In the genomic region with DNA sequence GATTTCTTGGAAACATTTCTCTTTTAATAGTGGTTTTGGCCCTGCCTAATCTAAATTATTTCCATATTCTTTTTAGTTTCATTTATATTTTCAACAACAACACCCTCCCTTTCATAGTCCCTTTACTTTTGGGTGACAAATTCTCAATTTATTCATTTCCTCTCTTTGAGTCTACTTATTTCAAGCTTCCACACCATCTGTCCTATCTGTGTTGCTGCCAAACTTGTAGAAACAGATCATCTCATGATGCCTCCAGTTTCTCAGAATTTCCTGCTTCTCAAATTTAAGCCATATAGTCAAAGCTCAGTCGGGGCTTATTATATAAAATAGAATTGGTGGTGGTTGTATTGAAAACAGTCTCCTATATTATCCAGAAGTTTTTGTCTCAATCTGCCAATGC, we compare ENCODE assay signal across 11 mouse cellular contexts.
DNase-seq lines count a peak whose midpoint lies in the region.
"Had no signal": no experiment of that assay in that cellular context is flagged by ENCODE, and none has a peak within 500 bp of the region (broad histone marks: within the 10 kb centered on the region; RNA-seq: fewer than 3 reads in every experiment).

No protein-coding gene starts in this region.

- DNase-seq in frontal cortex, adult 2 months (ENCODE audit: extremely low spot score in 1 of 2, low spot score in 1 of 2), result peak; percentile 71 to 86
- DNase-seq in frontal cortex, postnatal 14 days (ENCODE audit: low spot score in 2 of 2), result no peak
- peak; percentile 40 for DNase-seq in brain, embryonic 18.5 days (ENCODE audit: low read depth, low spot score)
- peak; percentile 54 to 67 for DNase-seq in cerebellum, postnatal 10 days
- DNase-seq in left cerebral cortex, adult 18-20 months (ENCODE audit: low spot score in 2 of 2), result peak; percentile 49 to 55
- no peak for DNase-seq in T-cell, adult 2 months (ENCODE audit: low spot score)
- no peak for DNase-seq in lung, postnatal 14 days
- no peak for DNase-seq in embryo, embryonic 11 days
- DNase-seq: heart, adult 2 months; heart, postnatal 36 days; kidney, postnatal 10 days had no signal

Comparison
In these comparisons a context has a peak if more than half of its experiments do, and no peak if none do; other contexts are left out.
1. DNase-seq: peak in frontal cortex, adult 2 months (2 of 2), brain, embryonic 18.5 days (single experiment), cerebellum, postnatal 10 days (2 of 2) and left cerebral cortex, adult 18-20 months (2 of 2); none in frontal cortex, postnatal 14 days (0 of 2), T-cell, adult 2 months (single experiment), lung, postnatal 14 days (single experiment) and embryo, embryonic 11 days (single experiment).